ENCODE assay signal across 9 mouse cellular contexts in the genomic region with DNA sequence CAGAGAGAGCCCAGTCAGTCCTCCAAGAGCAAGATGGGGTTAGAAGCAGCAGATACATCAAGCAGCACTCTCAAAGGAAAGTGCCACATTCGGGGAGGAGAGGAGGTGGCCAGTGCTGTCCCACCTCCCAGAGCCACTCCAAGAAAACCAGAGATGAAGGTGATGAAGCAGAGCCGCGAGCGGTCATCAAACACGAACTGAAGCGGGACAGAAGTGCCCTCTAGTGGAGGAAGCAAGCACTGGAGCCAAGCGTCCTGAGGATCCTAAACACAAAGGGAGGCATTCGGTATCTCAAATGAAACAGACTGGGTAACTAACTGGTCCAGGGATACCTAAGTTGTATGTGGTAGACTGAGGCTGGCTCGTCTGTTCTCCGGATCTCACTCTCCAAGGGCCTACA. TPM values are rescaled to one million over a fixed set of nuclear protein-coding genes. Genes with fewer than 3 reads are reported as not detected.
DNase-seq lines count a peak whose midpoint lies in the region; ATAC-seq and TF ChIP-seq lines count a peak whose summit lies in the region.
"Had no signal": no experiment of that assay in that cellular context is flagged by ENCODE, and none has a peak within 500 bp of the region (broad histone marks: within the 10 kb centered on the region; RNA-seq: fewer than 3 reads in every experiment).

No protein-coding gene starts in this region.

- TF ChIP-seq POLR2A in cerebellum, adult 2 months (IDR thresholded peaks at IDR 0.05; ENCODE audit: borderline replicate concordance, insufficient read depth, low read length), result no peak

- H3K36me3 ChIP-seq in kidney, embryonic 15.5 days, result peaks cover 51% of the 10 kb centered on the region
- peaks cover 4% of the 10 kb centered on the region; the same call in 1 of the 2 replicates for H3K36me3 ChIP-seq in forebrain, postnatal 0 days (ENCODE audit: insufficient read depth)
- no peaks in the 10 kb centered on the region for H3K36me3 ChIP-seq in intestine, embryonic 16.5 days (ENCODE audit: control insufficient read depth, insufficient read depth, low read length)
- H3K36me3 ChIP-seq in stomach, postnatal 0 days (ENCODE audit: control insufficient read depth, insufficient read depth, low read length), result peaks cover 8% of the 10 kb centered on the region; the same call in 1 of the 2 replicates

- H3K9me3 ChIP-seq in kidney, embryonic 15.5 days (replicated peaks), result no peaks in the 10 kb centered on the region
- no peaks in the 10 kb centered on the region for H3K9me3 ChIP-seq in forebrain, postnatal 0 days (ENCODE audit: low read length)
- H3K9me3 ChIP-seq in intestine, embryonic 16.5 days (ENCODE audit: control insufficient read depth, low read length), result no peaks in the 10 kb centered on the region
- no peaks in the 10 kb centered on the region for H3K9me3 ChIP-seq in stomach, postnatal 0 days (ENCODE audit: control insufficient read depth, low read length)
- H3K9me3 ChIP-seq: midbrain, embryonic 12.5 days had no signal

- H3K9ac ChIP-seq in kidney, embryonic 15.5 days, result no peak overlapping the region
- no peak overlapping the region for H3K9ac ChIP-seq in forebrain, postnatal 0 days
- H3K9ac ChIP-seq in intestine, embryonic 16.5 days (ENCODE audit: low read depth, low read length), result no peak overlapping the region
- H3K9ac ChIP-seq in stomach, postnatal 0 days (ENCODE audit: low read length), result no peak overlapping the region
- H3K9ac ChIP-seq: midbrain, embryonic 12.5 days had no signal

- H3K27me3 ChIP-seq in kidney, embryonic 15.5 days, result peaks cover 30% of the 10 kb centered on the region
- H3K27me3 ChIP-seq in cerebellum, adult 2 months (ENCODE audit: control insufficient read depth, insufficient read depth, low read length), result no peaks in the 10 kb centered on the region
- H3K27me3 ChIP-seq in forebrain, postnatal 0 days (ENCODE audit: insufficient read depth, low read length), result no peaks in the 10 kb centered on the region
- no peaks in the 10 kb centered on the region; the same call in 1 of the 2 replicates for H3K27me3 ChIP-seq in intestine, embryonic 16.5 days (replicated peaks; ENCODE audit: control insufficient read depth, insufficient read depth, low read length)
- no peaks in the 10 kb centered on the region for H3K27me3 ChIP-seq in stomach, postnatal 0 days (ENCODE audit: control insufficient read depth, insufficient read depth, low read length)

- no peak overlapping the region for H3K4me3 ChIP-seq in kidney, embryonic 15.5 days (replicated peaks)
- H3K4me3 ChIP-seq in cerebellum, adult 2 months (replicated peaks; ENCODE audit: insufficient read depth, low read depth, low read length), result no peak overlapping the region
- 0 out of 2 replicates have a peak overlapping the region, but pooled peaks have one; percentile 14 for H3K4me3 ChIP-seq in forebrain, postnatal 0 days (ENCODE audit: low read depth, low read length)
- no peak overlapping the region for H3K4me3 ChIP-seq in intestine, embryonic 16.5 days (ENCODE audit: low read length)
- H3K4me3 ChIP-seq in stomach, postnatal 0 days (ENCODE audit: low read depth, low read length), result no peak overlapping the region

- no peak for ATAC-seq in kidney, embryonic 15.5 days (replicated peaks; ENCODE audit: low FRiP score)
- no peak for ATAC-seq in forebrain, postnatal 0 days
- peak; percentile 20; the same call in 1 of the 2 replicates for ATAC-seq in intestine, embryonic 16.5 days
- ATAC-seq in stomach, postnatal 0 days (ENCODE audit: low FRiP score, low TSS enrichment), result peak; percentile 35; the same call in 1 of the 2 replicates

- H3K4me1 ChIP-seq in kidney, embryonic 15.5 days, result peaks cover 27% of the 10 kb centered on the region
- H3K4me1 ChIP-seq in cerebellum, adult 2 months (ENCODE audit: control insufficient read depth, insufficient read depth, low read length), result no peaks in the 10 kb centered on the region
- peaks cover 8% of the 10 kb centered on the region for H3K4me1 ChIP-seq in forebrain, postnatal 0 days (ENCODE audit: insufficient read depth)
- peaks cover 14% of the 10 kb centered on the region for H3K4me1 ChIP-seq in intestine, embryonic 16.5 days (ENCODE audit: control insufficient read depth, insufficient read depth, low read length)
- no peaks in the 10 kb centered on the region for H3K4me1 ChIP-seq in stomach, postnatal 0 days (replicated peaks; ENCODE audit: control insufficient read depth, insufficient read depth)

- no peak overlapping the region for H3K4me2 ChIP-seq in kidney, embryonic 15.5 days
- H3K4me2 ChIP-seq in forebrain, postnatal 0 days (ENCODE audit: low read depth), result peak overlapping the region; percentile 92
- H3K4me2 ChIP-seq in intestine, embryonic 16.5 days (ENCODE audit: low read depth, low read length), result no peak overlapping the region
- no peak overlapping the region for H3K4me2 ChIP-seq in stomach, postnatal 0 days (replicated peaks; ENCODE audit: low read depth)

- DNase-seq in kidney, adult 11 months, result peak; percentile 47
- DNase-seq in cerebellum, adult 2 months, result peak; percentile 70 to 83
- DNase-seq in forebrain, postnatal 0 days, result peak; percentile 81
- peak; percentile 75 for DNase-seq in liver
- peak; percentile 70 for DNase-seq in naive thymus-derived CD4-positive, alpha-beta T cell, adult 2 months (ENCODE audit: low read depth)
- peak; percentile 72 for DNase-seq in stomach, postnatal 0 days (ENCODE audit: low spot score)

- no peak overlapping the region for H3K27ac ChIP-seq in kidney, embryonic 15.5 days
- no peak overlapping the region for H3K27ac ChIP-seq in cerebellum, adult 2 months (ENCODE audit: insufficient read depth, low read length)
- peak overlapping the region; percentile 80; the same call in 1 of the 2 replicates for H3K27ac ChIP-seq in forebrain, postnatal 0 days (ENCODE audit: low read depth, low read length)
- no peak overlapping the region for H3K27ac ChIP-seq in intestine, embryonic 16.5 days (ENCODE audit: low read length)
- H3K27ac ChIP-seq in stomach, postnatal 0 days (replicated peaks), result no peak overlapping the region
- H3K27ac ChIP-seq: midbrain, embryonic 12.5 days had no signal

- WGBS in kidney, embryonic 15.5 days, result 27% methylated on average over 10 of the region's 10 CpGs
- 14% methylated on average over 10 of the region's 10 CpGs for WGBS in cerebellum, adult 2 months
- WGBS in forebrain, postnatal 0 days, result 29% methylated on average over 10 of the region's 10 CpGs
- 39% methylated on average over 10 of the region's 10 CpGs for WGBS in intestine, embryonic 16.5 days
- 28% methylated on average over 10 of the region's 10 CpGs for WGBS in stomach, postnatal 0 days

- TF ChIP-seq EP300 in stomach, postnatal 0 days (optimal IDR thresholded peaks at IDR 0.05), result no peak

- TF ChIP-seq CTCF in cerebellum, adult 2 months (IDR thresholded peaks at IDR 0.05; ENCODE audit: borderline replicate concordance, insufficient read depth, low read depth, low read length), result peak; percentile 86
- TF ChIP-seq CTCF in forebrain, postnatal 0 days (IDR thresholded peaks at IDR 0.05; ENCODE audit: low read depth), result peak; percentile 89
- peak; percentile 96 for TF ChIP-seq CTCF in stomach, postnatal 0 days (IDR thresholded peaks at IDR 0.05; ENCODE audit: low read depth)

RNA-seq across cellular contexts. Expression of a gene that starts 6.0 kb away (rescaled TPM):
- polyA plus RNA-seq in kidney, embryonic 15.5 days (2015; fragmentation: Nextera tagmentation; extraction: Ambion mirVana), result 91.5 and 99.8 TPM in 2 replicates
- 158 and 160 TPM in 2 replicates for polyA plus RNA-seq in cerebellum, adult 2 months (2012; rRNA removed)
- 240 and 243 TPM in 2 replicates for total RNA-seq in forebrain, postnatal 0 days (2014; rRNA removed)
- 168 and 169 TPM in 2 replicates for polyA plus RNA-seq in forebrain, postnatal 0 days (2015; fragmentation: Nextera tagmentation; extraction: Ambion mirVana)
- polyA plus RNA-seq in intestine, embryonic 16.5 days (2015; fragmentation: Nextera tagmentation; extraction: Ambion mirVana), result 68.9 and 72.3 TPM in 2 replicates
- polyA plus RNA-seq in stomach, postnatal 0 days (2015; fragmentation: Nextera tagmentation; extraction: Ambion mirVana), result 45.1 and 45.2 TPM in 2 replicates

RNA-seq across cellular contexts. Expression of a gene that starts 6.8 kb away (rescaled TPM):
- polyA plus RNA-seq in kidney, embryonic 15.5 days (2015; fragmentation: Nextera tagmentation; extraction: Ambion mirVana), result 32.0 and 34.1 TPM in 2 replicates
- 38.6 and 38.9 TPM in 2 replicates for polyA plus RNA-seq in cerebellum, adult 2 months (2012; rRNA removed)
- 40.0 and 54.6 TPM in 2 replicates for total RNA-seq in forebrain, postnatal 0 days (2014; rRNA removed)
- 31.7 and 37.8 TPM in 2 replicates for polyA plus RNA-seq in forebrain, postnatal 0 days (2015; fragmentation: Nextera tagmentation; extraction: Ambion mirVana)
- polyA plus RNA-seq in intestine, embryonic 16.5 days (2015; fragmentation: Nextera tagmentation; extraction: Ambion mirVana), result 20.3 and 22.3 TPM in 2 replicates
- polyA plus RNA-seq in stomach, postnatal 0 days (2015; fragmentation: Nextera tagmentation; extraction: Ambion mirVana), result 14.2 and 14.5 TPM in 2 replicates

RNA-seq across cellular contexts. Expression of a gene that starts 28.6 kb away (rescaled TPM):
- polyA plus RNA-seq in kidney, embryonic 15.5 days (2015; fragmentation: Nextera tagmentation; extraction: Ambion mirVana), result 46.9 and 48.6 TPM in 2 replicates
- polyA plus RNA-seq in cerebellum, adult 2 months (2012; rRNA removed), result 3.5 and 4.0 TPM in 2 replicates
- 6.3 and 9.3 TPM in 2 replicates for total RNA-seq in forebrain, postnatal 0 days (2014; rRNA removed)
- 7.2 and 7.5 TPM in 2 replicates for polyA plus RNA-seq in forebrain, postnatal 0 days (2015; fragmentation: Nextera tagmentation; extraction: Ambion mirVana)
- polyA plus RNA-seq in intestine, embryonic 16.5 days (2015; fragmentation: Nextera tagmentation; extraction: Ambion mirVana), result 44.5 and 49.0 TPM in 2 replicates
- 48.6 and 53.5 TPM in 2 replicates for polyA plus RNA-seq in stomach, postnatal 0 days (2015; fragmentation: Nextera tagmentation; extraction: Ambion mirVana)

RNA-seq across cellular contexts. Expression of a gene that starts 33.0 kb away (rescaled TPM):
- polyA plus RNA-seq in kidney, embryonic 15.5 days (2015; fragmentation: Nextera tagmentation; extraction: Ambion mirVana), result 14.6 and 17.7 TPM in 2 replicates
- 6.5 and 7.5 TPM in 2 replicates for polyA plus RNA-seq in cerebellum, adult 2 months (2012; rRNA removed)
- total RNA-seq in forebrain, postnatal 0 days (2014; rRNA removed), result 2.9 and 3.9 TPM in 2 replicates
- polyA plus RNA-seq in forebrain, postnatal 0 days (2015; fragmentation: Nextera tagmentation; extraction: Ambion mirVana), result 2.7 and 4.0 TPM in 2 replicates
- 10.3 and 11.5 TPM in 2 replicates for polyA plus RNA-seq in intestine, embryonic 16.5 days (2015; fragmentation: Nextera tagmentation; extraction: Ambion mirVana)
- polyA plus RNA-seq in stomach, postnatal 0 days (2015; fragmentation: Nextera tagmentation; extraction: Ambion mirVana), result 7.5 and 8.8 TPM in 2 replicates

Comparison
In these comparisons a context has a peak if more than half of its experiments do, and no peak if none do; other contexts are left out.
1. ATAC-seq: peak in intestine, embryonic 16.5 days (single experiment) and stomach, postnatal 0 days (single experiment); none in kidney, embryonic 15.5 days (single experiment) and forebrain, postnatal 0 days (single experiment).
2. Peak in every context shown above with its lines, with median percentiles within 50 percentile points of each other: DNase-seq and CTCF ChIP-seq.